Comparison of ENCODE assay signal across 13 mouse cellular contexts in the genomic region with DNA sequence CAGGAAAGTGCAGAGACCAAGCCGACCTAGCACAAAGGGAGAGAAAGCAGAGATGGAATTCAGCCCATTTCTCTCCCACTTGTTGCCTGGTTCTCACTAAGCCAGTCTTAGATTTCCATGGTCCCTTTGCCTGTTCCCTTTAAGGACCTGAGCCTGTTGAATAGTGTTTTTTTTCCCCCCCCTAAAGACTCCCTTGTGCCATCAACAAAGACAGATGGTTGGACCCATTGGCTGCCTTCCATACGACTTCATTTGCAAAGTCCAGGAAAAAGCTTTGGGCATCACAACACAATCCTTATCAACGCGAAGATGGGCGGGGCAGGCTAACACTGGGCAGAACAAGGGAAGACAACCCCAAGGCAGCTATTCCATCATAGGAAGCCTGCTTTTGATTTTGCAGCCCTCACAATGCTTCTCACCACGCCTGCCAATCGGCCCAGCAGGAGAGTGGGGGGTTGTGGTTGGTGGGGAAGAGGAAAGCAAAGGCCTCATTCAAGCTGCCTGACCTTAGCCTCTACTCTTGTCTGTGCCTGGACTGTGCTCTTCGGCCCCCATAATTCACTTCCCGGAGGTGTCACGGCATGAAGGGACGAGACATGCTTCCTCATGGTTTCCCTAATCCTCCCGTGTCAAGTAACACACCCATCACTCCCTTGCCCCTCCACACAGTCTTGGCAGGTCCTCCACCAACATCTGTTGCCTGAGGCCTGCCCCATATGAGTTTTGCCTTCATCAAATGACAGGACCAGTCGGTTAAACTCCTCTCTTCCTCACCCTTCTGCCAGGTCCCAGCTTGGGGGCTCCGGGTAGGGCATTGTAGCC. TPM values are rescaled to one million over a fixed set of nuclear protein-coding genes. Genes with fewer than 3 reads are reported as not detected.
DNase-seq lines count a peak whose midpoint lies in the region; ATAC-seq lines count a peak whose summit lies in the region.
"Had no signal": no experiment of that assay in that cellular context is flagged by ENCODE, and none has a peak within 500 bp of the region (broad histone marks: within the 10 kb centered on the region; RNA-seq: fewer than 3 reads in every experiment).

No protein-coding gene starts in this region.

- no peak overlapping the region for H3K9ac ChIP-seq in kidney, embryonic 14.5 days (ENCODE audit: low read depth, low read length)
- no peak overlapping the region for H3K9ac ChIP-seq in hindbrain, embryonic 16.5 days (ENCODE audit: low read depth, low read length)
- no peak overlapping the region for H3K9ac ChIP-seq in neural tube, embryonic 12.5 days

- H3K27me3 ChIP-seq in kidney, embryonic 14.5 days (ENCODE audit: control insufficient read depth, insufficient read depth, low read length), result no peaks in the 10 kb centered on the region
- H3K27me3 ChIP-seq in hindbrain, embryonic 16.5 days (replicated peaks; ENCODE audit: control insufficient read depth, insufficient read depth, low read length), result no peaks in the 10 kb centered on the region
- H3K27me3 ChIP-seq in neural tube, embryonic 12.5 days (replicated peaks), result no peaks in the 10 kb centered on the region
- H3K27me3 ChIP-seq: CH12.LX had no signal

- H3K4me1 ChIP-seq in kidney, embryonic 14.5 days (ENCODE audit: control insufficient read depth, insufficient read depth, low read length), result peaks cover 9% of the 10 kb centered on the region
- H3K4me1 ChIP-seq in hindbrain, embryonic 16.5 days (ENCODE audit: control insufficient read depth, insufficient read depth, low read depth, low read length), result peaks cover 5% of the 10 kb centered on the region; the same call in 1 of the 2 replicates
- peaks cover 18% of the 10 kb centered on the region for H3K4me1 ChIP-seq in neural tube, embryonic 12.5 days

- H3K4me2 ChIP-seq in kidney, embryonic 14.5 days (replicated peaks; ENCODE audit: low read depth, low read length), result no peak overlapping the region
- no peak overlapping the region for H3K4me2 ChIP-seq in hindbrain, embryonic 16.5 days (ENCODE audit: low read length)
- H3K4me2 ChIP-seq in neural tube, embryonic 12.5 days (replicated peaks), result no peak overlapping the region

- DNase-seq in kidney, adult 8-10 months, result no peak
- DNase-seq in embryo, embryonic 9.5 days (ENCODE audit: extremely low spot score), result peak; percentile 47
- DNase-seq in kidney, postnatal 10 days, result no peak
- DNase-seq in retina, postnatal 1 day, result no peak
- no peak for DNase-seq in layer of hippocampus, postnatal 25 days (ENCODE audit: extremely low spot score in 1 of 2, low spot score in 1 of 2)
- DNase-seq: cerebellum, adult 11 months; kidney, adult 2 months; lung, postnatal 4 days had no signal

- ATAC-seq in kidney, embryonic 14.5 days (ENCODE audit: low FRiP score, low TSS enrichment), result peak; percentile 57; the same call in 1 of the 2 replicates
- ATAC-seq in hindbrain, embryonic 16.5 days, result peak; percentile 92
- peak; percentile 66 for ATAC-seq in neural tube, embryonic 12.5 days (ENCODE audit: low FRiP score, low read depth)

- no peaks in the 10 kb centered on the region for H3K36me3 ChIP-seq in kidney, embryonic 14.5 days (ENCODE audit: control insufficient read depth, insufficient read depth, low read length)
- no peaks in the 10 kb centered on the region for H3K36me3 ChIP-seq in hindbrain, embryonic 16.5 days (ENCODE audit: control insufficient read depth, insufficient read depth, low read length)
- no peaks in the 10 kb centered on the region for H3K36me3 ChIP-seq in neural tube, embryonic 12.5 days

- H3K9me3 ChIP-seq in kidney, embryonic 14.5 days (ENCODE audit: control insufficient read depth, low read length), result no peaks in the 10 kb centered on the region
- no peaks in the 10 kb centered on the region for H3K9me3 ChIP-seq in hindbrain, embryonic 16.5 days (ENCODE audit: control insufficient read depth, low read length)
- H3K9me3 ChIP-seq in neural tube, embryonic 12.5 days, result no peaks in the 10 kb centered on the region

- no peak overlapping the region for H3K4me3 ChIP-seq in kidney, embryonic 14.5 days (ENCODE audit: low read length)
- H3K4me3 ChIP-seq in hindbrain, embryonic 16.5 days (ENCODE audit: low read length), result no peak overlapping the region
- H3K4me3 ChIP-seq in neural tube, embryonic 12.5 days, result no peak overlapping the region
- H3K4me3 ChIP-seq: erythroblast, embryonic 14.5 days had no signal

- no peak overlapping the region for H3K27ac ChIP-seq in kidney, embryonic 14.5 days (ENCODE audit: low read depth, low read length)
- H3K27ac ChIP-seq in hindbrain, embryonic 16.5 days (ENCODE audit: low read depth, low read length), result peak overlapping the region; percentile 31; the same call in 1 of the 2 replicates
- H3K27ac ChIP-seq in neural tube, embryonic 12.5 days, result no peak overlapping the region

- WGBS in kidney, embryonic 14.5 days, result 42% methylated on average over 14 of the region's 14 CpGs
- 20% methylated on average over 14 of the region's 14 CpGs for WGBS in hindbrain, embryonic 16.5 days
- 22% methylated on average over 14 of the region's 14 CpGs for WGBS in neural tube, embryonic 12.5 days

RNA-seq across cellular contexts. Expression of gene Sox9, which starts 36.0 kb away (rescaled TPM):
- 39.3 and 42.4 TPM in 2 replicates for polyA plus RNA-seq in kidney, embryonic 14.5 days (2014; fragmentation: Nextera tagmentation; extraction: Ambion mirVana)
- polyA plus RNA-seq in hindbrain, embryonic 16.5 days (2015; fragmentation: Nextera tagmentation; extraction: Ambion mirVana), result 46.1 and 53.2 TPM in 2 replicates
- 121 and 124 TPM in 2 replicates for polyA plus RNA-seq in neural tube, embryonic 12.5 days (2016; fragmentation: Nextera tagmentation; extraction: Ambion mirVana)
- total RNA-seq in layer of hippocampus, postnatal 25 days (2021), result 10 to 100 TPM; 28.9 to 34.3 TPM
- total RNA-seq: CH12.LX had no signal
- polyA plus RNA-seq: erythroblast, embryonic 14.5 days had no signal
